Mouse (Mus musculus) skeletal muscle tissue, adult 2 months (tissue): ENCODE measurements around the gene Sh3bp1.

Experiments used
- DNase-seq: peaks from one replicate; pipeline ENCODE4 v3.0.0-alpha.2; 2012; ENCODE audit warnings: low read depth, low spot score

Gene Sh3bp1

GRCm38 (mm10) chr15:78899740-78900584, at the start of gene Sh3bp1:
TSS of gene Sh3bp1 (plus strand) at chr15:78899768.
- no peak for DNase-seq

GRCm38 (mm10) chr15:78850059-78850824, 49.3 kb upstream of the Sh3bp1 start:
- no peak for DNase-seq

GRCm38 (mm10) chr15:78850944-78851343, 48.6 kb upstream of the Sh3bp1 start:
- no peak for DNase-seq

GRCm38 (mm10) chr15:78851505-78852153, 47.9 kb upstream of the Sh3bp1 start:
- DNase-seq, result peak; percentile 79

- DNase-seq, result no peak
These were observed 44.1 kb upstream of the Sh3bp1 start, which contains the start of gene Lgals2 for GRCm38 (mm10) chr15:78855303-78855965. TSS of gene Lgals2 (minus strand) at chr15:78855529.

GRCm38 (mm10) chr15:78857009-78857408, 42.6 kb upstream of the Sh3bp1 start:
- DNase-seq, result peak; percentile 74

GRCm38 (mm10) chr15:78859311-78859710, 40.3 kb upstream of the Sh3bp1 start:
- no peak for DNase-seq

GRCm38 (mm10) chr15:78859714-78860113, 39.9 kb upstream of the Sh3bp1 start:
- DNase-seq, result no peak

GRCm38 (mm10) chr15:78862280-78862679, 37.3 kb upstream of the Sh3bp1 start:
- DNase-seq, result no peak

GRCm38 (mm10) chr15:78863154-78863553, 36.4 kb upstream of the Sh3bp1 start:
- DNase-seq, result no peak

GRCm38 (mm10) chr15:78863852-78864253, 35.7 kb upstream of the Sh3bp1 start:
- no peak for DNase-seq

- DNase-seq, result no peak
These were observed 31.2 kb upstream of the Sh3bp1 start for GRCm38 (mm10) chr15:78868398-78868797.

GRCm38 (mm10) chr15:78868826-78869233, 30.7 kb upstream of the Sh3bp1 start:
- no peak for DNase-seq

GRCm38 (mm10) chr15:78869775-78870174, 29.8 kb upstream of the Sh3bp1 start:
- peak; percentile 56 for DNase-seq

- no peak for DNase-seq
These were observed 27.5 kb upstream of the Sh3bp1 start for GRCm38 (mm10) chr15:78872021-78872608.

- no peak for DNase-seq
These were observed 25.6 kb upstream of the Sh3bp1 start for GRCm38 (mm10) chr15:78873803-78874435.

GRCm38 (mm10) chr15:78874989-78875388, 24.6 kb upstream of the Sh3bp1 start:
- no peak for DNase-seq

- DNase-seq, result no peak
These were observed 24.0 kb upstream of the Sh3bp1 start for GRCm38 (mm10) chr15:78875537-78875936.

- no peak for DNase-seq
These were observed 23.3 kb upstream of the Sh3bp1 start for GRCm38 (mm10) chr15:78876258-78876696.

GRCm38 (mm10) chr15:78876991-78877809, 22.4 kb upstream of the Sh3bp1 start, which contains the start of gene Gga1:
TSS of gene Gga1 (plus strand) at chr15:78877190.
- peak; percentile 95 for DNase-seq
